Mouse (Mus musculus) heart, postnatal 10 days (tissue): ENCODE measurements around the gene Mapk8. TPM values are rescaled to one million over a fixed set of nuclear protein-coding genes. Genes with fewer than 3 reads are reported as not detected.
"Not testable (repeated sequence)": the region's sequence is repeated elsewhere in the genome, so short reads cannot be mapped to it uniquely, and the experiment has no call there.

Experiments used
- DNase-seq, 2 experiments: peaks; one replicate each; pipeline ENCODE4 v3.0.0; 2021
- intact Hi-C: fragments of 180-260 bp; cut with DNase I; formaldehyde crosslinking; loops from one replicate; pipeline ENCODE4 v1.15.1; 2025
- total RNA-seq, 2 experiments: library from RNA; stranded (reverse); gene quantifications; 2 replicates each; pipeline ENCODE4 v1.2.3; 2021

The Mapk8 gene
- total RNA-seq = 10 to 100 TPM; 44.1 to 45.1 TPM

- intact Hi-C loops = no loop called here
- peak; percentile 98 for DNase-seq
Measured at GRCm38 (mm10) chr14:33447027-33447569, at the start of gene Mapk8. TSS of gene Mapk8 (minus strand) at chr14:33447158.

DNA sequence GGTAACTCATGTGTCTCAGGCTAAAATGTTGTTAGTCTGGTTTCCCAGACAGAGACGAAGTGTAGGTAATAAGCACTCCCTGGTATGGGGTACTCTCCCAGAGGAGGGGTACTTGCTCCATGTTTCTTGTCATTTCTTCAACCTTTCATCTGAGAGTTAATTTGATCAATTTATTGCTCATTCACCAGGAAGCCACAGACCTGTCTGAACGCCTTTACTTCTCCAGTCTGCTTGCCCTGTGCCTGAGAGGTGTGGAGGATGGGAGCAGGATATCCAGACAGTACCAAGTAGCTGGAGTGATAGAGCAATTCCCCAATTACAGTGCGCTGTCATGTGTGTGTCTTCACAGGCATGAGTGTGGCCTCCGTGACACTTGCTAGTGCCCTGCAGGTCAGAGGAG is 48.3 kb upstream of the Mapk8 start:
- no peak for DNase-seq

GRCm38 (mm10) chr14:33487805-33488550 is 41.0 kb upstream of the Mapk8 start:
- no peak for DNase-seq
- intact Hi-C loops = no loop called here

More for the DNA sequence above, 48.3 kb upstream of the Mapk8 start:
- intact Hi-C loops = no loop called here

DNA sequence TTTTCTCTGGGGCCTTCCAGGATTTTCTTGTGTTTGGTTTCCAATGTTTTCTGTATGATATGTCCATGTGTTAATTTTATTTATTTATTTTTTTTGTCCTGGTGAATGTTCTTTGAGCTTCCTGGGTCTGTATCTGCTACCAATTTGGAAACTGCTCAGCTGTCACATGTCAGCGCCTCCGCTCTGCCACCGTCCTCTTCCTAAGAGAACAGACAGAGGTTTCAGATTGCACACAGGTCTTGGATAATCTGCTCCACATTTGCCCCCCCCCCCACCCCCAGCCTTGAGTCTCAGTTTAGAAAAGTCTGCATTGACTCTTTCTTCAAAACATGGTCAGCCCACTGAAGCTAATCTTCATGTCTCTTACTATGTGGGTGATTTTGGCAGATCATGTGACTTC is 35.0 kb upstream of the Mapk8 start:
- intact Hi-C loops = no loop called here
- no peak for DNase-seq

DNA sequence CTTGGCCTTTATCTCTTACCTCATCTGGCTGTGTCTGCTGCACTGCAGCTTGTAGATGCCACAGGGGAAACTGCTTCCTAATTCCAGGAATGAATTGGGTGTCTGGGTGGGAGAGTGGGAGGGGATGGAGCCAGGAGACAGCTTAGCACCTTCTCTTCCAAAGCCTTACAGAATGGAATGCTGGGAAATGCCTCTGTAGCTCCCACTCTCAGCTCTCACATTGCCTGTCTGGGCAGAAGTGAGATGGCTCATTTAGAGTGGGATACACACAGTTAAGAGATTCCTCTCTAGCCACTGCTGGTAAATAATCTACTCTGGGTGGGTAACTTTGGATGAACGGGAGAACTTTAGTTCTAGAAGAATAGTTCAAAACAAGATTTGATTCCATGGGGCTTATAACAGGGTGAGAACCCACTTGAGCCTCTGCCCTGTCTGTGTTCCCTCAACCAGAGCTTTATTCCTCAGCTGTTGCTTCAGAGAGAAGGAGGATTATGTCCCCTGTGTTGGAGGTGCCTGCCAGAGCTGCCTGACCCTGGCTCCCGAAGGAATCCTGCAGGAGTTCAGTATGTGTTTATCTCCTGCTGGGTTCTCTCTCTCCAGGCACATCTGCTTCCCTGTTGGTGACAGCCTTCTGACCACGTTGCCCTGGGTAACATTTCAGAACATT is 29.3 kb upstream of the Mapk8 start:
- DNase-seq = no peak
- intact Hi-C loops = no loop called here

DNA sequence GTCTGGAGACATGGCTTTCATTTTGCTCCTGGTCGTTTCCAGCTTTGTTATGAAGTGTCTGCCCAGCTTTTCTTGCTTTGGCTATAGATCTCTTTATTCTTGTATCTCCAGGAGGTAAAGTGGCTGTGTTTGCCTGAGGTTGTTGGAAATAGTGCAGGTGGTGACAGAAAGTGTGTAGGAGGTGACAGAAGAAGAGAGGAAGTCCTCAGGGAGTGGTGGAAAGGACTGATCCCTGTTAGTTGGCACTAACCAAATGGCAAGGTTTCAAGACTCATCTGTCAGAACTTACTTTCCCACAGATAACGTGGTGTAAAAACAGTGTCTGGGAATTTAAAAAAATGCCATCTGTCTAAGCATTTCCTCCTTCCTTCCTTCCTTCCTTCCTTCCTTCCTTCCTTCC is 27.5 kb upstream of the Mapk8 start:
- no peak for DNase-seq
- intact Hi-C loops = no loop called here

GRCm38 (mm10) chr14:33471331-33471730 is 24.4 kb upstream of the Mapk8 start, which contains the start of gene Frmpd2:
TSS of gene Frmpd2 (plus strand) at chr14:33471696.
- no peak for DNase-seq
- intact Hi-C loops = no loop called here

DNA sequence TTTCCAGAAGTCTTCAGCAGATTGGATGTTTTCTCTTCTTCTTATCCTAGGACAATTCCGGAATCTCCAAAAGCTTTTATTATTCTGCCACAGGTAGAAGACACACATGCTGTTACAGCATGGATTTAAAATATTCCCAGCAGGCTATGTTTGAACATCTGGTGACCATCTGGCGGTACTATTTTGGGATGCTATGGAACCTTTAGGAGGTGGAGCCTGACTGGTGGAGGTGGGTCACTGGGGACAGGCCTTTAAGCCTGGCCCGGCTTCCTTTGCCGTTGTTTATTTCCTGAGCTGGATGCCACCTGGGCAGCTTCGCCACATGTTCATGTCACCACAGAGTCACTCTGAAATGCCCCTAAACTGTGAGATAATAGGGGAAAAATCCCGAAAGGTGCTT is 20.8 kb upstream of the Mapk8 start:
- intact Hi-C loops = no loop called here
- no peak for DNase-seq

- intact Hi-C loops = no loop called here
- DNase-seq = no peak
Measured at GRCm38 (mm10) chr14:33463658-33464057, 16.7 kb upstream of the Mapk8 start.

DNA sequence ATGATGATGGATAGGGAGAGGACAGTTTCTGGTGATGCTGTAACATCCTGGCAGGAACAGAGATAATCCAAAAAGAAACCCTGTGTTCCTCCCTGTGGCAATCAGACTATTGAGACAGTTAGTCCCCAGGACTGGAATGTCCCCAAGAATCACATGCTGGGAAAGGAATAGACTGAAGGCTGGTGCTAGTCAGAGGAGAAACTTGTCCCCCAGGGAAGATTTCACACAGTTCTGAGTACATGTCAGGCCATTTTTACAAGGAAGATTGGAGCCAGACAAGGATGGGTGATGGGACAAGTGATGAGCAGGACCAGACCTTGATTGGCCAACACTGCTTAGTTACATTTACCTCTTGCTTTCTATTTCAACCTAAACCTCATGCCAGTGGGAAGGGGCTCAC is 3.4 kb upstream of the Mapk8 start:
- no peak for DNase-seq
- intact Hi-C loops = no loop called here

- intact Hi-C loops = no loop called here
- DNase-seq = no peak
Measured at GRCm38 (mm10) chr14:33449296-33449840, 2.4 kb upstream of the Mapk8 start.

- DNase-seq = no peak
- intact Hi-C loops = no loop called here
Measured at GRCm38 (mm10) chr14:33448276-33448675, 1.3 kb upstream of the Mapk8 start.

- DNase-seq = no peak
- intact Hi-C loops = no loop called here
Measured at GRCm38 (mm10) chr14:33446561-33447023, 366 bp downstream of the Mapk8 start.

- no peak for DNase-seq
- intact Hi-C loops = no loop called here
Measured at GRCm38 (mm10) chr14:33445962-33446361, 996 bp downstream of the Mapk8 start.

- no peak for DNase-seq
- intact Hi-C loops = no loop called here
Measured at GRCm38 (mm10) chr14:33443780-33444179, 3.2 kb downstream of the Mapk8 start.

DNA sequence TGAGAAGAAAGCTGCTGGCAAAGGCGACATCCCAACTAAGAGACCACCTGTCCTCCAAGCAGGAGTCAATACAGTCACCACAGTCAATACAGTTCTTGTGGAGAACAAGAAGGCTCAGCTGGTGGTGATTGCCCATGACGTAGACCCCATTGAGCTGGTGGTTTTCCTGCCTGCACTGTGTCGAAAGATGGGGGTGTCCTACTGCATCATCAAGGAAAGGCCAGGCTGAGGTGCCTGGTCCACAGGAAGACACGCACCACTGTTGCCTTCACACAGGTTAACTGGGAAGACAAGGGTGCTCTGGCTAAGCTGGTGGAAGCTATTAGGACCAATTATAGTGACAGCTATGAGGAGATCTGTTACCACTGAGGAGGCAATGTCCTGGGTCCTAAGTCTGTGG is 14.5 kb downstream of the Mapk8 start:
- intact Hi-C loops, DNase-seq: not testable (repeated sequence)

DNA sequence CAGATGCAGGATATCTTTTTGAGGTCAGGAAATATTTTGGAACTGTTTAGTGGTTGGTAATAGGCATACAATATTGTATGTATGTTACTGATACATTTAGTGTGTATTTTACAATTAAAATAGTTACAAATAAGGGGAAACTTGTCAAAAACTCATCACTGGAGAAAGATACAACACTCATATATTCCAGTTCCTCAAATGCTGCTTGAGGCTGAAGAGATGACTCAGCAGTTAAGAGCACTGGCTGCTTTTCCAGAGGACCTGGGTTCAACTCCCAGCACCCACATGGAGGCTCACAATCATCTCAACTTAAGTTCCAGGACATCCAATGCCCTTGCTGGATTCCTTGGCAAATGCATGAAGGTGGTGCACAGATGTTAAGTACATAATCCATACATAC is 22.8 kb downstream of the Mapk8 start:
- intact Hi-C loops = no loop called here
- DNase-seq = no peak

GRCm38 (mm10) chr14:33423003-33423402 is 24.0 kb downstream of the Mapk8 start:
- intact Hi-C loops = no loop called here

DNA sequence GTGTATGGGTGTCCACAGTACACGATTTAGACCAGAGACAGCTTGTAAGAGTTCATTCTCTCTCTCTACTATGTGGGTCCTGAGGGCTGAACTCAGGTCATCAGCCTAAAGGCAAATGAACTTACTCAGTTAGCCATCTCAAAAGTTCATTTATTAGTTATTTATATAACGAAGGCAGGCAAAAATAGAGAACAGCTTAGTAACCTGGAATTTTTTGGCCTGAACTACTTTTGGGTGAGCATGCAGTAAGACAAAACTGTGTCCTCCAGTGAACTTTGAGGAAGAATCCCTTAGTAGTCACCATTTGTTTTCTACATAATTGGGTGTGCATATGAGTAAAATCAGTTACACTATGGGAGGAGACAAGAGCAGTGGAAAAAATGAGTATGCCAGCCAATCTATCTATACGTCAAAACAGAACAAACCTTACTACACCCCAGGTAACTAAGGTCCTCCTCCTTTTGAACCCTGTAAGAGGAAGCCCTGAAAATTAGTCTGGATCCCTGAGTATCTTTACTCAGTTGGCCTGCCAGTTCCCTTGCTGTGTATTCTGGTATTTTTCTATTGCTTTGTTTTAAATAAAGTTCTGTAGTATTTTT is 28.5 kb downstream of the Mapk8 start:
- DNase-seq = no peak
- intact Hi-C loops = no loop called here

More at GRCm38 (mm10) chr14:33423003-33423402, 24.0 kb downstream of the Mapk8 start:
- no peak for DNase-seq

GRCm38 (mm10) chr14:33415746-33416145 is 31.2 kb downstream of the Mapk8 start:
- DNase-seq = no peak
- intact Hi-C loops = no loop called here

DNA sequence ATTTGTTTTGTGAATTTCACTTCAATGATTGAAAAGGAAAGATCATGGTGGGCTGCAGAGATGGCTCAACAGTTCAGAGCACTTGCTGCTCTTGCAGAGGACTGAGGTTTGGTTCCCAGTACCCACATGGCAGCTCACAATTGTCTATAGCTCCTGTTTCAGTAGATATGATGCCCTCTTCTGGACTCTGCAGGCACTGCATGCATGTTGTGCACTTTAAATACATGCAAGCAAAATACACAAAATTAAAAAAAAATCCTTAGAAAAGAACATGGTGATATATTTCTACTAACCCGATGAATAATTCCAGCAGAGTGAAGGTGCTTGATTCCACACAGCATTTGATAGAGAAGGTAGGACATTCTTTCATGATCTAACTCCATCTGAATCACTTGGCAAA is 44.6 kb downstream of the Mapk8 start:
- intact Hi-C loops = no loop called here
- DNase-seq = no peak
